Mouse (Mus musculus): Measurements from ENCODE around the gene Sh3d21. TPM values are rescaled to one million over a fixed set of nuclear protein-coding genes. Genes with fewer than 3 reads are reported as not detected.
"Not testable (repeated sequence)": the region's sequence is repeated elsewhere in the genome, so short reads cannot be mapped to it uniquely, and the experiment has no call there.

Gene Sh3d21
- total RNA-seq, 2 experiments from 2014 or later, result 2.1 to 2.7 TPM

- no peak for DNase-seq
- intact Hi-C loops (cut with DNase I), result no loop called here
These were observed 10.5 kb upstream of the Sh3d21 start for GRCm38 (mm10) chr4:126173800-126174199.

GRCm38 (mm10) chr4:126170737-126171136 lies 7.4 kb upstream of the Sh3d21 start:
- intact Hi-C loops (cut with DNase I); DNase-seq: not testable (repeated sequence)

DNA sequence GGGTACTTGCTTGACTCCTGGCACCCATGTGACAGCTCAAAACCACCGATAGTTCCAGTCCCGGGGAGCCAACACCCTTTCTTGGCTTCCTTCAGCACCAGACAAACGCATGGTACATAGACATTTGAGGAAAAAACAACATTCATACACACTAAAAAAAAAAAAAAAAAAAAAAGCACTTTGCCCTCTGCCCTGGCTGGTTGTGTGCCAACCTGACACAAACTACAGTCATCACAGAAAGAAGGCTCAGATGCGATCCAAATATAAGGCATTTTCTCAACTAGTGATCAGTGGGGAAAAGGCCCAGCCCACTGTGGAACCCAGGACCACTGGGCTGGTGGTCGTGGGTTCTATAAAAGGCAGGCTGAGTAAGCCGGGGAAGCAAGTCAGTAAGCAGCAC lies 5.6 kb upstream of the Sh3d21 start:
- no peak for DNase-seq
- intact Hi-C loops (cut with DNase I), result no loop called here

DNA sequence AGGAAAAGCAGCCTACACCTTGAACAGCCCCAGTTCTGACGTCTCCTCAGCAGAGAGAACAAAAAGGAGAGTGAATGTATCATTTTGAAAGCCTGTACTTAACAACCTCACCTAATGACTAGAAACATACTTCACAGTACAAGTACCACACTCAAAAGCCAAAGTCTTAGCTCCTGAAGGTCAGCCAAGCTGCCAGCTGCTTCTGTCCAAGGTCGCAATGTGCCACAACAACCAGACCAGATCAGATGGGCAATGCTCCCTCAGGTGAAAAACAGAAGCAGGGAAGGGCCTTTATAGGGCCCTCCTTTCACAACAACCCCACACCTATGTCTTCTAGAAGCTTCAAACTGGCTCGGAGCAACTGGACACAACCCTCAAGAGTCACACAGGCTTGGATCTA lies 2.8 kb upstream of the Sh3d21 start:
- peak; percentile 71 to 74 for DNase-seq
- intact Hi-C loops (cut with DNase I), result no loop called here

GRCm38 (mm10) chr4:126165092-126165491 lies 1.8 kb upstream of the Sh3d21 start:
- intact Hi-C loops (cut with DNase I); DNase-seq: not testable (repeated sequence)

- DNase-seq, result no peak
- intact Hi-C loops (cut with DNase I), result no loop called here
These were observed 394 bp upstream of the Sh3d21 start for GRCm38 (mm10) chr4:126163685-126164084.

- intact Hi-C loops (cut with DNase I), result no loop called here
- peak; percentile 94 for DNase-seq
These were observed 686 bp downstream of the Sh3d21 start for GRCm38 (mm10) chr4:126162544-126163066.

DNA sequence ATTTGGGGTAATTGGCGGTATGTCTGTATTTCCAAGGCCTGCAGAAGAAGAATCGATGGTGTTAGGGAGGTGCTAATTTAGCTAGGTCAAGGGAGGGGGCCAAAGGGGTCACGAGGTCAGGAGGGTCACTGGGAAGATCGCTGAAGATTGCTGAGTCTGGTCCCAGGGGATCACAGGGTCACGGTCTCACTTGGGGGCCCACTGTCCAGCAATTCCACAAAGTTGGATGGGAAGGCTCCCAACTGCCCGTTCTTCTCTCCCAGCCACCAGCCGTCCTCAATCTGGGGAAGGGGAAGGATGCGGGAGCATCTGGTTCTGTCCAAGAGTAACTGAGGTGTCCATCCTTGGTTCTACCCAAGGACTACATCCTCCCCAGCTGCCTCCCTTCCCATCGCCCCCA lies 1.3 kb downstream of the Sh3d21 start:
- no peak for DNase-seq
- intact Hi-C loops (cut with DNase I), result no loop called here

GRCm38 (mm10) chr4:126161456-126161855 lies 1.8 kb downstream of the Sh3d21 start:
- DNase-seq, result no peak
- intact Hi-C loops (cut with DNase I), result no loop called here

- intact Hi-C loops (cut with DNase I), result no loop called here
- DNase-seq, result no peak
These were observed 2.3 kb downstream of the Sh3d21 start for GRCm38 (mm10) chr4:126160981-126161380.

GRCm38 (mm10) chr4:126159455-126159854 lies 3.8 kb downstream of the Sh3d21 start:
- no peak for DNase-seq
- intact Hi-C loops (cut with DNase I), result no loop called here

DNA sequence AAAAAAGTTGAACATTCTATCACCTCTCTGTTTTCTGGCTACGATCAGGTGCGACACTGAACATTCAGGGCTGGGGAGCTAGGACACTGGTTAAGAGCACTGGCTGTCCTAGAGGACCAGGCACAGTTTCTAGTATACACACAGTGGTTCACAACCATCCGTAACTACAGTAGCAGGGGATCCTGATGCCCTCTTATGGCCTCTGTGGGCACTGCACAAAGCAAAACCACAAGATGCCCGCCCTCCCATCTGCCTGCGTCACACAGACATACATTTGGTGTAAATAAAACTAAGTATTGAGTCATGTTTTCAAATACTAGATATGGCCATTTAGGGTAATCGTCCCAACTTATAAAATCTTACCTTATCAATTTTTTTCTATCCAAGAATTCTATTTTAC lies 5.7 kb downstream of the Sh3d21 start:
- intact Hi-C loops (cut with DNase I), result no loop called here
- no peak for DNase-seq

- intact Hi-C loops (cut with DNase I), result no loop called here
These were observed 6.7 kb downstream of the Sh3d21 start for GRCm38 (mm10) chr4:126156617-126157016.

GRCm38 (mm10) chr4:126155869-126156268 lies 7.4 kb downstream of the Sh3d21 start:
- DNase-seq, result no peak
- intact Hi-C loops (cut with DNase I), result no loop called here

More at GRCm38 (mm10) chr4:126156617-126157016, 6.7 kb downstream of the Sh3d21 start:
- DNase-seq, result no peak

GRCm38 (mm10) chr4:126155183-126155582 lies 8.1 kb downstream of the Sh3d21 start:
- no peak for DNase-seq
- intact Hi-C loops (cut with DNase I), result no loop called here

- no peak for DNase-seq
- intact Hi-C loops (cut with DNase I), result no loop called here
These were observed 10.4 kb downstream of the Sh3d21 start for GRCm38 (mm10) chr4:126152864-126153263.

DNA sequence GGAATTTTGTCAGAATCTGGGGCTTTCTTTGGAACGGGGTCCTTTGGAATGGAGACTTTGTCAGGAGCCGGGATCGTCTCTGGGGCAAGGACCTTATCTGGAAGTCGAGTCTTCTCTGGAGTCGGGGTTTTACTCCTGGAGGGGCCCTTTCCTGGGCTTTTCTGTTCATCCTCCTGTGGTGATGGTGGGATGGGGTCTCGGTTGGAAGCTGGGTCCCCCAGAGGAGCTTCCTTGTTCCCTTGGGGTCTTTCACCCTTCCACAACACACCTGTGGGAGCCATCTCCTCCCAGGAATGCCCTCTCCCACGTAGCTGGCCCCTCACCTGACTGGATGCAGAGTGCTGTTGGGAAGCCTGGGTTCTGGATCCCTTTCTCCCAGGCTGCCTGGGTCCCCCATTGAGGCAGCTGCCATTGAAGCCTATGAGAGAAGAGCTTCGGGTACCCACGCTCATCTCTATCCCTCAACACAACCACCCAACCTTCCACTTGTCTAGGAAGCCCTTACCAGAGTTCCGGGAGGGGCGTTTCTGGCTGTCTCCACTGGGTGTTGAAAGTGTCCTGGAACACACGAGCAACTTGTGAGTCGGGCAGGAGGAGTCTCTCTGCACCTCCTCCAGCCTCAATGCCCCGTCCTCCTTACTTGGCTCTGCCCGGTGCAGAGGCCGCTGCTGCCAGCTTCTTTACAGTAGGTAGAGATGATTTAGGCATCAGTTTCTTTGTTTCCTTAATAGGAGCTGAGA lies 11.4 kb downstream of the Sh3d21 start:
- DNase-seq, result no peak
- intact Hi-C loops (cut with DNase I), result no loop called here

DNA sequence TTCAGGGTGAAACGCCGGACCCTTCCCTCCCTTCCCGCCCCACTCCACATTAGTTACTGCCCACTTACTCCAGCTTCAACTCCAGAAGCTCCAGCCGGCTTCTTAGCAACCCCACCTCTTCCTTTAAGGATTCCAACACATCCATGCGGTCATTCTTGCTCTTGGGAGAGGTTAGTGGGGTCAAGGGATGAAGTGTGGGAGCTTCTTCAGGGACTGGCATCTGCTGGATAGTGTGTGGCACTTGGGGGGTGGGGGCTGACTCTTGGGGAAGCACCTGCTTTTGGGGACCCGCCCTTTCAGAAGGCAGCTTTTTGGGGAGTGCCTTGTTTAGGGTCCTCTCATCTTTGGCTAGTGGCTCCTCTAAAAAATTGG lies 12.4 kb downstream of the Sh3d21 start:
- intact Hi-C loops (cut with DNase I), result no loop called here
- DNase-seq, result no peak

GRCm38 (mm10) chr4:126150297-126150948 lies 12.9 kb downstream of the Sh3d21 start:
- peak; percentile 90 for DNase-seq
- intact Hi-C loops (cut with DNase I), result no loop called here

GRCm38 (mm10) chr4:126149798-126150197 lies 13.5 kb downstream of the Sh3d21 start:
- intact Hi-C loops (cut with DNase I), result no loop called here
- no peak for DNase-seq

- intact Hi-C loops (cut with DNase I), result no loop called here
These were observed 14.1 kb downstream of the Sh3d21 start for GRCm38 (mm10) chr4:126149041-126149676.

More at GRCm38 (mm10) chr4:126149041-126149676, 14.1 kb downstream of the Sh3d21 start:
- DNase-seq, result peak in 1 of 2 experiments; percentile 39

Measured in heart, postnatal 10 days (tissue).